Comparison of ENCODE assay signal across 8 mouse cellular contexts in the genomic region with DNA sequence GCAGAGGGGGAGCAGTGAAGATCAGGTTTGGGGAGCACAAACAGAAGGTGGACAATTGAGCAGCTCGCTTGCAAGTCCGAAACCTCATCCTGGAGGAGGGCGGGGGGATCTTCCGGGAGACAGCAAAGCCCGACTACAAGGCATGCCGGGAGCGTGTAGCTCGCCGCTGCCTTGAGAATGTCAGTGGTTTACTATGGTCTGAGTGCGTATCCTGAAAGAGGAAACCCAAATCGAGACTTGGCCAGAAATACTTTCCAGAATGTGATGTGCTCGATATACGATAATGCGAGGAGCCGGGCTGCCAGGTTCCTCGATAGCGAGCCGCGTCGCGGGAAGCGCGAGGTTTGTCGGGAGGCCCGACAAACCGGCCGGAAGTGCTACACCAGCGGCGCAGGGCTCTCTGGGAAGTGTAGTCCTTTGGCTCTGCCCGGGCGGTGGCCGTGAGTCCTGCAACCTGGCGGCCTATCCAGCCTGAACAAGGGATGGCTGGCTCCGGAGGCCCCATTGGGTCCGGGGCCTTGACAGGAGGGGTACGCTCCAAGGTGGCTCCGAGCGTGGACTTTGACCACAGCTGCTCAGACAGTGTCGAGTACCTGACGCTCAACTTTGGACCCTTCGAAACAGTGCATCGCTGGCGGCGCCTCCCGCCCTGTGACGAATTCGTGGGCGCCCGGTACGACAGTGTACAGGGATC. TPM values are rescaled to one million over a fixed set of nuclear protein-coding genes. Genes with fewer than 3 reads are reported as not detected.
DNase-seq lines count a peak whose midpoint lies in the region; ATAC-seq and TF ChIP-seq lines count a peak whose summit lies in the region.

A gene (plus strand): TSS at position 143 of the 694 bp plus-strand sequence.

- H3K9ac ChIP-seq in hindbrain, embryonic 14.5 days: peak within 1 kb of the TSS; percentile 75

- peaks cover 14% of the 10 kb centered on the region for H3K4me1 ChIP-seq in hindbrain, embryonic 14.5 days (replicated peaks; ENCODE audit: control insufficient read depth, insufficient read depth, low read length)

- POLR2A ChIA-PET in Patski (lab: Charles Lee): interaction anchor here (1.0 to 2.7 kb wide), 3 partner anchors 10 to 21 kb away, joined by 3 to 10 read pairs (median 4); a partner anchor contains a TSS

- in situ Hi-C loops in Patski (cut with MboI; ENCODE audit: low pct_unique_long_range_greater_than_20kb): no loop called here

- DNase-seq in Patski (ENCODE audit: low read depth, low spot score): no peak
- peak; percentile 91 to 94 for DNase-seq in cerebellum, postnatal 14 days
- peak; percentile 80 to 84 for DNase-seq in frontal cortex, postnatal 25 days (ENCODE audit: low spot score in 2 of 2)
- DNase-seq in hindbrain, embryonic 14.5 days (ENCODE audit: low spot score): peak; percentile 90
- DNase-seq in layer of hippocampus, postnatal 36 days: peak; percentile 91 to 93
- DNase-seq in lung, postnatal 36 days: peak; percentile 94
- DNase-seq in retina, postnatal 1 day: peak; percentile 92
- DNase-seq in urinary bladder, adult 18-20 months (ENCODE audit: low spot score in 2 of 2): peak; percentile 78 to 96

- peak; percentile 94 for ATAC-seq in Patski
- peak; percentile 97 for ATAC-seq in hindbrain, embryonic 14.5 days (ENCODE audit: low FRiP score)

- H3K9me3 ChIP-seq in hindbrain, embryonic 14.5 days (ENCODE audit: control insufficient read depth, low read length): no peaks in the 10 kb centered on the region

- H3K36me3 ChIP-seq in hindbrain, embryonic 14.5 days (replicated peaks; ENCODE audit: control insufficient read depth, insufficient read depth): peaks cover 22% of the 10 kb centered on the region

- no peak for TF ChIP-seq CTCF in Patski (IDR thresholded peaks at IDR 0.05)

- no peaks in the 10 kb centered on the region for H3K27me3 ChIP-seq in Patski
- H3K27me3 ChIP-seq in hindbrain, embryonic 14.5 days (ENCODE audit: control insufficient read depth, insufficient read depth, low read length): no peaks in the 10 kb centered on the region

- CTCF ChIA-PET in Patski (lab: Charles Lee): interaction anchor here (1.3 to 3.9 kb wide), 3 partner anchors 9 to 35 kb away, joined by 3 to 23 read pairs (median 4); no protein-coding TSS in a partner anchor

- peak within 1 kb of the TSS; percentile 70 for H3K4me3 ChIP-seq in hindbrain, embryonic 14.5 days (replicated peaks; ENCODE audit: low read length)

- H3K27ac ChIP-seq in hindbrain, embryonic 14.5 days: peak within 1 kb of the TSS; percentile 95

- WGBS in hindbrain, embryonic 14.5 days: under 1% methylated on average over 50 of the region's 50 CpGs

- H3K4me2 ChIP-seq in hindbrain, embryonic 14.5 days (replicated peaks): peak within 1 kb of the TSS; percentile 76

RNA-seq across cellular contexts. Expression of the gene that starts here (rescaled TPM):
- 156 TPM for polyA plus RNA-seq in Patski (2021)
- polyA plus RNA-seq in hindbrain, embryonic 14.5 days (2014; fragmentation: Nextera tagmentation; extraction: Ambion mirVana): 112 and 117 TPM in 2 replicates
- 100 to 1,000 TPM; 192 to 199 TPM for total RNA-seq in layer of hippocampus, postnatal 36 days (2021)
